Mouse (Mus musculus) adrenal gland, postnatal 36 days (tissue): ENCODE results near the gene Rere. TPM values are rescaled to one million over a fixed set of nuclear protein-coding genes. Genes with fewer than 3 reads are reported as not detected.
A peak's percentile ranks its signal among the peaks of the same experiment; 100 is the strongest.

ENCODE experiments used
- DNase-seq, 2 experiments: peaks; one replicate each; pipeline ENCODE4 v3.0.0; 2021; ENCODE audit warnings: mixed read lengths in 1 of 2
- total RNA-seq, 2 experiments: library from RNA; stranded (reverse); gene quantifications; 2 replicates each; pipeline ENCODE4 v1.2.3; 2021

Rere gene
- total RNA-seq, 2 experiments from 2014 or later = 114 to 116 TPM

DNA sequence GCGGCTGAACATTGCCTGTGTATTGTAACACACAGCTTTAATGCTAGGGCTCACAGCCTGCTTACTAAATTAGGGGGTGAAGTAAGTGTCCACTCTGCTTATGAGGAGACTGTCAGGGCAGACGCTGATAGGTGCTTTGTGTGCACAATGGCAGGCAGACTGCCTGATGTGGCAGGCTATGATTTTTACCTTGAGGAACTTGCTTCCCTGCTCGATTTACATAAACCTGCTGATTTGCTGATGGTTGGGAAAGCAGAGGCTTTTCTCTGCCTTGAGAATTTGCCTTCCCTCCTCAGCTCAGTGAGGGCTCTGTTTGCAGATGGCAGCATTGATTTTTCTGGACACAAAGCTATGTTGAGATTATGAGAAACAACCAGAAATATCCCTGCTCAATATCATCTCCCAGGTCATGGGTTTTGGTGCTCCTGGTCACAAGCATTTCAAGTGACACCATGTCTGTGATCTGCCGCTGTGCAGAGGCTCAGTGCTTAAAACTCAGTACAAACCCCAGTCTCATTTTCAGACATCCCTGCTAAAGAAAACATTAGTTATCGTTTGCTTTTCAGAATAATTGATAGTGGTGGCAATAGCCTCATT lies 145.5 kb downstream of the Rere start:
- DNase-seq = no peak

DNA sequence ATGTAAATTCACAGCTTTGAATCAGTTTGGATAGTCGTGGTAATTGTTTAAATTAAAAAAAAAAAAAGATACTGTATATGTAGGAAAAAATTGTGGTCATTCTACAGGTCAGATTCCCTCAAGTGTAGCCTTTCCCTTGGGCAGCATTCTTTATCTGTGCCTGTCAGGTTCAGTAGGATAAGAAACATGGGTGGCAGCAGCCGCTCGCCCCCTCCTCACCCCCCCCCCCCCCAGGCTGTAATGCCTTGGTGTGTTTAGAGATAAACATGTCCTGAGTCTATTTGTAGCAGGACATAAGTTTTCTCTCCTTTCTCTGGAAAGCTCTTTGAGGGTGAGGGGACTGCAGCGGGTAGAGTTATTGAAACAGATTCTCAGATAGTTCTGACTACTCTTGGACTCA lies 147.3 kb downstream of the Rere start:
- DNase-seq = no peak

DNA sequence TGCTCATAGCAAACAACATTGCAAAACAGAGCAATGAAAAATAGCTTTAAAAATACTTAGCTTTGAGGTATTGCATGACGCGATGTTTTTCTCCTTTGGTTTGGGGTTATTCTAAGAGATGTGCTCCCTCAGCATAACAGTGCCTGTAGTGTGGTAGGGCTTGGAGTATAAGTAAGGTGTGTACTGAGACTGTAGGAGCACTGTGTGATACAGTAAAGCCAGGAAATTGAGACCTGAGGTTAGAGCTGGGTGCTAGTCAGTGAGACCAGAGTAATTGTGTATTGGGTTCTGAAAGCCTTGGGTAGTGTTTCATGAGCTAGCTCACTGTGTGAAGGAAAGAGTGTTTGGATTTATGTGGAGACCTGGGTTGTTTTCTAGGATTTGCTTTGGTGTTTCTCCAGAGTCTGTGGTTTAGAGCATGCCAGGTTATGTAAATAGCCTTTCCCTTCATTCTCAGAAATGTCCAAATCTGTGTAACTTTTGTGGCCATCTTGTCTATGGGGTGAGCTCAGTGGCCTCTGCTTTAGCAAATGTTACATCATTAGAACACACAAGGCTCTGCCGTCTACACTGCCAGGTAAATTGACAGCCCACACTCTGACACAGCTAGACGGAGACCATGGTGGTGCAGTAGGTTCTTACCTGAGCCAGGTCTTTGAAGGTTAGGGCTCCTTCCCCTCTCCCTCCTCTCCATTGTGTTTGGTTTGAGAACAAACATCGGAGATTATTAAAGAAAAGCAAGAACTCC lies 152.6 kb downstream of the Rere start:
- no peak for DNase-seq

DNA sequence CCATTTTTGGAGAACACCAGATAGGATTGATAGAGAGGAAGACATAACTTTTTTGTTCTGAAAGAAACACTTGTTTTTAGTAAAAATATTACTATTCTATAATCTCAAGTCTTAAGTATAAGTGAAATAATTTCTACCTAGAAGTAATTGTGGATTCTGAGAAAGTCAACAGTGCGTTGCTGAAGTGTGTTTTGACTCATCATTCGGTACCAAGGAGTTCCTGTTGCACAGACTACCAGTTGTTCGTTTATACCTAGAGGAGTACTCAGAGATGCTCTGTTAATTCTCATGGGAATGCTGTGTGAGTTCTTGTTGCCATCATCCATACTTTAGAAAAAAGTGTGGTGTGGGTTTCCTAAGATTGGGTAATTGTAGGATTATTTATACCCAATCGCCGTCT lies 154.1 kb downstream of the Rere start:
- no peak for DNase-seq

DNA sequence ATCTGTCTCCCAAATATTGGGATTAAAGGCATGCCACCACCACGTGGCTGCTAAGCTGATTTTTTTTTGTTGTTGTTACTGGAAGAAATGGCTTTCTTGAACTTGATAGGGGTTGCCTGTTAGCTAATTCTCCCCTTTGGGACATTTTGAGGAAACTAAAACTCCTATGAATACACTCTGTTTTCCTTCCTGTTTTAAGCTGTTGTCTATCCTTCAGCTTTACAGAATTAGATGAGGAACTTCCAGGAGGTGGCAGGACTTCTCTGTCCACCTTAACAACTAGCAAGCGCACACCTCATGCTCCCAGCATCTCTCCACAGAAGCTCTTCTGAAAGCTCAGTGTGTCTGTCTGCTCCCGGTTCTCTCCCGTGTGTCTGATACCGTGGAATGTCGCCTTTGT lies 157.2 kb downstream of the Rere start:
- DNase-seq = no peak

DNA sequence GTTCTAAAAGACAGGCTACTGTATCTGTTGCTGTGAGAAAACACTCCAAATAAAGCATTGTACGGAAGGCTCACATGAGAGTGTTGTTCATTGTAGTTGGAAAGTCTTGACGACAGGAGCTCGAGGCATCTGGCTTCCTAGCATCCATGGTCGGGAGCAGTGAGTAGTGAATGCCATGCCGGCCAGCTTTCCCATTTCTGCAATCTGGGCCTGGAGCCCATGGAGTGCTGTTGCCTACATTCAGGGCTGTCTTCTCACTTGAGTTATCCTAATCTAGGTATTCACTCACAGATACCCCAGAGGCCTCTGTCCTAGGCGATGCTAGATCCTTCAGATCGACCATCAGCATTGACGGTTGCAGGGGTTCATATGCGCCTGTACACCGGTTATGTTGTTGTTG lies 160.5 kb downstream of the Rere start:
- no peak for DNase-seq

DNA sequence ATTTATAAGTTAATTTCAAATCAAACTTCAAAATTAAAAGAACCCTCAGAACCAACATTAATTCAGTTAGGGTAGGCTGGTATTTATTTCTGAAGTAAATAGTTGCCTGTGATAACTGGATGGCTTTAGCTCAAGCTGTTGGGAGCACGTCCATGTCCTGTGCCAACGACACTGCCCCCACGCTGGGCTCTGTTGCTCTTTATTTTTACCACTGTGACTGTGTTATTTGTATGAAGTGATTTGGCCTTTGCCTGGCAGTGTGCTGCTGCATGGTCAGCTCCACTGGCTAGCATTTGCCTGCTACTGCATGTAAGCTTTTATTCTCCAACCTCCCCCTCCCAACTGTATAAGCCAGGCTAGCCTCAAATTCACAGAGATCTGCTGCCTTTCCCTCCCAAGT lies 162.6 kb downstream of the Rere start:
- no peak for DNase-seq

DNA sequence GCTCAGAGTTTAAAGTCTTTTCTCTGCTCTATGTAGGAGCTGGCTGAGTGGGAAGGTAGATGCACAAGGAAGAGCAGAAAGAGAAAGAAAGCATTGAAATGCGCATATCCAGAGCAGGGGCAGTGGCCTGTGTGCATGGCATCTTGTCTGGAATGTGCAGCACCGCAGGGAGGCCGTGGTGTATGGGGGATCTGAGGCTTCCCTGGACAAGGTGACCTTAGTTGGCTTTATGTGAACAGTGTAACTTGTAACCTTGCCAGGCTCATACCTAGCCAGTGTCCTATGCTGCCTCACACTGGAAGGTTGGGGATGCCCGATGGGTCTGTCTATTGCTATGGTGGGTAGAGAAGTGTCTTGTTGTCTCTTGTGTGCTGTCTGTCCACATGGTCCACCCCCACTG lies 165.2 kb downstream of the Rere start:
- DNase-seq = peak in 1 of 2 experiments; percentile 2

DNA sequence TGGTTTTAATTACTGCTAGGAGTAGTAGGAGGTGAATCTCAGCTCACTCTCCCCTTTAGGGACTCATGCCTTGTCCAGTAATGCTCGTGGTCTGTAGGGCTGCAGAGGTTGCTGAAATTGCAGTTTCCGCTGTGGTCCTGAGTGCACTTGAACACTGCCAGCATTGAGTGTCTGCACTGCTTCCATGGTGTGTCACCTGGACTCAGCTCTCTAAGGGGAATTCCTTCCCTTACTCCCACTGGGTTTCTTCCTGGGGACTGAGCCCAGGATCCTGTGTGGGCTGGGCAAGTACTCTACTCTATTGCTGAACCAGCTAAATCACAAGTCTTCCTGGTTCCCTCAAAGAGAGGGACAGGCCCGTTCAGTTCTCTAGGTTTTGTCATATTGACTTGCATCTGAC lies 166.1 kb downstream of the Rere start:
- no peak for DNase-seq

DNA sequence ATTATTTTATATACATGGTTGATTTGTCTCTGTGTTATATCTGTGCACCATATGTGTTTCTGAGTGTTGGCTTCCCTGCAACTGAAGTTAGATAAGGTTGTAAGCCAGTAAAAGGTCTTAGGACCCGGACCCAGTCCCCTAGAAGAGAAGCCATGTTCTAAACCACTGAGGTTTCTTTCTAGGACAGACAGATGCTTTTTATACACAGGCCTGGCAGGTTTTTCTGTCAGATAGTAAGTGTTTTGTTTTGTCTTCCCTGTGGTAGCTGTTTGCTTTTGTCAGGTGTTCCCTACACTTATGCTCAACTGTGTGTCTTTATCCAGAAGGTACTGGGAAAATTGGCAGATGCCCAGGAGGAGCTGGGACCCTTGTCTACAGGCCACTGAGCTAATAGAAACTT lies 167.0 kb downstream of the Rere start:
- DNase-seq = no peak

DNA sequence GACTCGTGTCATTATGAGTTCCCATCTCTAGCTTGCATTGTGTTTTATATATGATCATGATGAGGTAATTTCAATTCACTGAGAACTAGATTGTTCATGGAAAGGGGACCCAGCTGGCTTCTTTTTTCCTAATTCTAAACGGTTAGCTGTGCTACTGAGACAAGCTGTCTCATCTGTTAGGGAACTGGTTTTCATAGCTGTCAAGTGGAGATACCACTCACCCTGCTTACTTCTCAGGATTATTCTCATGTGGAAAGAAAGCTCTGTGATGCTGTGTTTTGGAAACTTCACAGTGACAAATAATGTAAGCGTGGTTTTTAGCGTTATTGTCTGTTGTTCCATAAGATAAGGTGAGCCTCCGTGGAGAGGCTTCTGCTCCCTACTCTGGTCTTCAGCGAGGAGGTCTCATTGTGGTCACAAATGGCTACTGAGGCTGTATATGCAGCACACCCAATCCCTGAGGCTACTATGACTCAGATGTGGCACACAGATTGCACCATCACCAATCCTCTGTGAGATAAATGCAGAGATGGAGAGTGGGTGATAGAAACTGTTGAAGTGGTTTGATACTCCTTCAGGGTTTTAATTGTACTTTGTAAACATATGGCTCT lies 168.7 kb downstream of the Rere start:
- DNase-seq = peak in 1 of 2 experiments; percentile 9

DNA sequence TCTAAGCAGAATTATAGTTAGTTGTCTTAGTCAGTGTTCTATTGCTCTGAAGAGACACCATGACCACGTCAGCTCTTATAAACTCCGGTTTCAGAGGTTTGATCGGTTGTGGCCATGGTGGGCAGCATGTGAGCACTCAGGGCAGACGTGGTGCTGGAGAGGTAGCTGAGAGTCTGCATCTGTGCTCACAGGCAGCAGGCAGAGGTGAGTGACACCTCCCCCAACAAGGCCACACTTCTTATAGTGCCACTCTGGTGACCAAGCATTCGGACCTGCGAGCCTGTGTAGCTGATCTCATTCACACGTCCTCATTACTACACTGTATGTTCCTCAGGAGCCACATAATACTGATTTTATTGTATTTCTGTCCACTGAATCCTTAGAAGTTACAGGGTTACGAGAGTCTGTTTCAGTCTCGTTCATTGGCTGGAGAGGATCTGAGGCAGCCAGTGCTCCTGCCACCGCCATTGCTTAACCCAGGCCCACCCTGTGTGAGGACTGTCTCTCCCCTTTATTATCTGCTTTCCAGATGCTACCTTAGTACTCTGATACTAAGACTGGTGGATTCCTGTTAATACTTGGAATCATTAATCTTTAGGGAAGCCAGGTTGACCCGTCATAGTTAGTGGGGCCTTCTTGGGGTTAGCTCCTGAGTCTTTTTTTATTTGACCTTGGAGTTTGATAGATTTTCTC lies 170.9 kb downstream of the Rere start:
- DNase-seq = no peak

DNA sequence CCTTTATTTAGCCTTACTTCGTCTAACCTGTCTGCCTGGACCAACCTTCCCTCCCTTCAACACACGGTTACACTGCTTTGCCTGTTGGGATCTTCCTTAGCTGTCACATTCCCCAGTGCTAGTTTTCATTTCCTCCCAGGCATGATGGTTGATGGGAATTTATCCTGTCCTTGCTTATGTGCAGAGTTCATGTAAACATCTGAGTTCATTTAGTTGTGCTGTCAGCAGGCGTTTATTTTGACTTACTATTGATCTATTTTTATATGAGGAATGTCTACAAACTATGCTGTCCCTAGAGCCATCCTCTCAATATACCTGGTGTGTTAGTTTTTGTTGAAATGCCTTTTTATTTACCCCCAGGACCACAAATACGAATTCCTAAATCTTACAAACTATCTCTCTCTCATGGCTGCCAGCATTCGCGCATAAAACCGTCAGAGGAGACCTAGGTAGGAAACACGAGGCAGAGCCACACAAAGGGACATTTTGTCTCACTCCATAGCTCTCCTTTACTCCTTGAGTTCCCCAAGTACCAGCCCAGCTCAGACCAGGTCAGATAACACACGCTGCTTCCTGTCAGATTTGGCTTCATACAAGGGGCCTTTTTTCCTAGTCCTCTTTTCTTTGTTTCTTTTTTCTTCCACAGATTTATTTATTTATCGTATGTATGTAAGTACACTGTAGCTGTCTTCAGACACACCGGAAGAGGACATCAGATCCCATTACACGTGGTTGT lies 173.3 kb downstream of the Rere start:
- DNase-seq = no peak

DNA sequence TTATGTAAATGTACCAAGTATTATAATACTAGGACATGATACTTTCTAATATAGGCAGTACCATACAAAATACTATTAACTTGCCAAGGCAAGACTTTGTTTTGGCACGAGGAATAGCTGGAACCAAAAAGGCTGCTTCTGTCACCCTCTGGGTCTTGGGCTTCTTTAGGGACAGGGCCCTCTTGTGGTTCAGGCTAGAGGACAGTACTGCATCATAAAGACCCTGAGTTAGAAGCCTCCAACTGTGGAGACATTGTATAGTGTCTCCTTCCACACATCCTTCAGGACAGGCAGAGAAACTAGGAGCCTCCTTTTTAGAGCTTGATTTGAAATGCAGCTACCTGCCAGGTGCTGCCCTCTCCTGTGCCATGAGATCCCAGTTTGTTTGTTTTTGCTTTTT lies 174.3 kb downstream of the Rere start:
- no peak for DNase-seq

DNA sequence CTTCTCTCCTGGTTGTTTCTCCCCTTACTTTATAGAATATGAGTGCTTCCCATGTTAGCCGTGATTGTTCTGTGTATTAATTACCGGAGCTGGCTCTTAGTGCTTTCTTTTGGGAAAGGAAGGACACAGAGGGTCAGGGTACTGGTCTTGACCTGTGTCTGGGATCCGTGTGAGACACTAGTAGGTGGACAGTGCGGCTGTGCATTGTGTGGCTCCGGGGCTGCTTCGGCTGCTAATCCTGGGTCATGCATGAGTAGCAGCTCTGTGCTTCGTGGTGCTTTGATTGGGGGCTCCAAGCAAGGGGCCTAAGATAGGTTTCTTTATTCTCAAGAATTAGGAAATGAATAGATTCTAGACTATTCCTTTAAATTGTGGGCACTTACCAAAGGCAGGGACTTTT lies 175.0 kb downstream of the Rere start:
- no peak for DNase-seq

DNA sequence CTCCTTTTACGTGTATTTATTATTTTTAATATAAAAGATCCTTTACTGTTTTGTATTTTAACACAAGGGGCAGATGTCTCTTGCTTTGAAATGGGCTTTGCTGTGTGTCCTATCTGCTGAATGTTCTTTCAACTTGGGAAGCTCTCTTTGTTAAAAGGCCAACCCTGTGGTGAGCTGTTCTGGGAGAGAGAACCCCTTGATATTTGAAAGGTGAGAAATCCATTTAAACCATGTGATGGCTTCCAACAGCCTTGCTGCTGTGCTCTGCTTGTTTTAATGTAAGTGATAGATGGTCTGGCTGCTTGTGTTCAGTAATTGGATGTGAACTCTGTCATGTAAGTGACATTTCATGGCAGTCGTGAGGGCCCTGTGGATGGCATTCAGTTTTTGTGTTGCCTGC lies 175.4 kb downstream of the Rere start:
- DNase-seq = no peak

DNA sequence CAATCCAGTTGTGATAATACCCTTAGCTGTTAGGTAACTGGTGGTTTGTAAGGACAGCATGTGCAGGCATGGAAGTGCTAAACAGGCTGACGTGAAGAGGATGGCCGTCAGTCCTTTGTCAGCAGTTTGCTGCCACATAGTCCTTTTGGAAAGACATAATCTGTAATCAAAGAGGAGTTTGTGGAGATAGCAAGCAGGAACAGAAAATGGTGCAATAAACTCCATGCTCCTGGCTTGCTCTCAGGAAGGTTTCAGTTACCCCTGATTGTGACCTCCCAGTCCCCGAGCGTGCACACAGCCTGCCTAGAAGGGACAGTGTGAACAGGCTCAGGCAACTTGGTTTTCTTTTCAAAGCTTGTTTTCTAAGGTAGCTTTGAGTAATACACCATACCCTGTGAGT lies 175.9 kb downstream of the Rere start:
- DNase-seq = no peak

DNA sequence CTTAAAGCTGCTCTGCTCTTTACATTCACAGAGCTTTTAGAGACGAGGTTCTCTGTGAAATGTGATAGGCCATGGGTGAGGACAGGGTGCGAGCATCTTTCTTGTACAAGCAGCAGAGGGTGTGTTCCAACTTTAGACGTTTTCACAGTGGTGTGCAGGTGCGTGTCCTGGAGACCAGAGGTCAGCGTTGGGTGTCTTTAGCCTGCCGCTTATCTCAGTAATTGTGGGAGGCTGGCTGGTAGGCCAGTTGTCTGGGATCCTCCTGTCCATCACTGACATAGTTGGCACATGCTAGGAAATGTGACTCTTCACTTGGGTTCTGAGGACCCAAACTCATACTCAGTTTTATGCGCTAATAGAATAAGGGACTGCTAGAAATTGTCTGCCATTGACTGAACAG lies 176.3 kb downstream of the Rere start:
- no peak for DNase-seq

DNA sequence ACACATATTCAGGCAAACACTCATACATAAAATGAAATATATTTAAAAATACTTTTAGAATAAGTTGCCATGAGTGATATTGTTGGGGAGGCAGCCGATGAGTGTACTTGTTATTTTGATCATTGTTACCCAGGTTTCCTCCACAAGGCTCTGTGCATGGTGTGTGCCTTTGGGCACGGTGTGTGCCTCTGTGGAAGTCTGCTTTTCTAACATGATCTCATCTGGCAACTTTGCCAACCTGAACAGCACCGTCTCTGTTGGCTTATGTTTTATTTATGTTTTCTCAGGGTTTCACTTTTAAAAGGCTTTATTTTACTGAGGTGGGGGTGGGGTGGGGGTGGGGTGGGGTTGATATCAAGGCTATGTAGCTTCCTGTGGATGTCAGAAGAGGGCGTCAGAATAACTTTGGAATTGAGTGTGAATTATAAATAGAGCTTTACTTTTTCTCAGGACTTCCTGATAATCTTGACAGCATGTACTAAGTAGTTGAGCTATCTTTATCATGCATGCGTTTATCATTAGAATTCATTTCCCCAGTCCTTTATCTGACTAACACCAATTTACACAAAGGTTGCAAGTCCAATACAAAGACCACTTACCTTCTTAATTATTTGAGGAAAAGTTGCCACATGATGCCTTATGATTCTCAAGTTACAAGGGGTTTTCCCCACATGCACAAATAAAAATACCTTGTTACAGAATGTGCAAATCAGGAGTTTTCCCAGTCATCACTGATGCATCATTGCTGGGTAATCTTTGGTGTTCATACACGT lies 177.8 kb downstream of the Rere start:
- DNase-seq = no peak

DNA sequence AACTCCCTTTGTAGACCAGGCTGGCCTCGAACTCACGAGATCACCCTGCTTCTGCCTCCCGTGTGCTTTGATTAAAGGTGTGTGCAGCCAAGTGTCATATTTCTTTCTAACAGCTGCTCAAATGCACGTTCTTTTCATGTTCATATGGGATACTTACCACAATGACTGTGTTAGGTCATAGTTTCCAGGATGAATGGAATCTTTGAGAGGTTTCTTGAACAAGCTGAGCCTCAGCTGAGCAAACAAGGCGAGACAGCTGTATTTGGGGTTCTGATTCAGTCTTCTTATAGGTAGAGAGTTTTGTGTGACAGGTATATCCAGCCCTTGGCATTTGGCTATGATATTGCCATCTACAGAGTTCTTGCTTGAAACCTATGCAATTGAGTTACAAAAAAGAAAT lies 179.0 kb downstream of the Rere start:
- DNase-seq = no peak

DNA sequence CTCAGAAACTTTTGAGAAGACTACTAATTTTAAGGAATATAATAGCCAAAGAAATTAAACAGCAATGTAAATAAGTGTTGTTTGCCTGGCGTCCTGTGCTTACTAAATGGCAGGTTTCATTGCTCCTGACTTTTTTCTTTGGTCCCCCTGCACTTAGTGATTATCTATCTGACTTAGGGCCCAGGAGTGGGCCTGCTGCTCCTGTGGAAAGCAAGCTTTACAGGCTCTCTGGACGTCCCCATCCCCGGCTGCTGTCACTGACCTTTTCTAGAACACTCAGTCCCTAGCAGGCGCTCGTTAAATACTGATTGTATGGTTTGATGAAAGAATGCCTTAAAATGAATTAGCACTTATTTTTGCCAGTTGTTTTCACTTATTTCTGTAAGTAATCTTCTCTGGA lies 179.6 kb downstream of the Rere start:
- DNase-seq = no peak
